Mouse (Mus musculus): ENCODE measurements at regions not wholly inside any gene's neighbourhood (a gene's known extent, or its start where the extent isn't known, plus 50 kb on each side); places are given as distances from the start of the nearest gene placed in this dataset.

DNA sequence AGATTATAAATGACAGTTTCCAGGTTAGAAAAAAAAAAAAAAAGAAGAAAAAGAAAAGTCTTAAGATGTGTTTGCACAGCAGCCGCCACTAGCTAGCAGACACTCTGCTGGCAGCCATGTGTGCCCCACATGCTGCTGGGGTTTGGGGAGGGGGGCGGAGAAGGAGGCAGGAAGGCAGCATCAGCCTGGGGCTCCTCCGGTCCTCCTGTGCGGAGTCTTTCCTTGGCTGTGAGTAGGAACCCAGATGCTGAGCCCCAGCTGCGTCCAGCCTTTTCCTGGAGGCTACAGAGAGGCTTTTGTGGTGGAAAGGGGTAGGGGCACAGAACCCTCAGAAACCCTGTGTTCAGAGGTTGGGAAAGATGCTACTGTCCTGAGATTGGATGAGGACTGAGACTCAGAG lies 169.0 kb downstream of the Gadd45g start:
- no peak for DNase-seq (ENCODE audit: low spot score)

DNA sequence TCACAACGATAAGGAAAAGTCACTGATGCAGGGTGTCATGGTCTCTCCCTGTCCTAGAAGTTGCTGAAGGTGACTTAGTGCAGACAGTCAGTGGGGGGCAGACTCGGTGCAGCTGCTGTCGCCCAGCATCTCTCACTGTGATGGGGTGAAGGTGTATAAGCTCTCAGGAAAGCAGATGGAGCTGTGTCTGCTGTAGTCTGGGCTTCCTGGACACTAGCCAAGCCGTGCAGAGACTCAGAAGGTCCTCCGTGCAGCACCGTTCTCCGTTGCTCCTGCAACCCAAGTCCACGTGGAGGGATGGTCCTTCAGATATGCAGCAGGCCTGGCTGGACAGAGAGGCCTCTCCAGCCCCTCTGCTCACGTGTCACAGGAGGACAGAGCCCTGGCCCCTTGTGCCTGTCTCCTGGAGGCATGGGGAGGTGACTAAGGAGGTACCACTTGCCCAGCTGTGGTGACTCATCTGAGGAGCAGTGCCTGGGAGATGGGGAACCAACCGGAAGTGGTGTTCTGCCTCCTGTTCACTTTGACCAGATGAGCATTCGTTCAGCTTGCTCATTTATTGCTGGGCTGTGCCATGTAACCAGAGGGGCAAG lies 171.2 kb downstream of the Gadd45g start:
- DNase-seq (ENCODE audit: low spot score) = no peak

DNA sequence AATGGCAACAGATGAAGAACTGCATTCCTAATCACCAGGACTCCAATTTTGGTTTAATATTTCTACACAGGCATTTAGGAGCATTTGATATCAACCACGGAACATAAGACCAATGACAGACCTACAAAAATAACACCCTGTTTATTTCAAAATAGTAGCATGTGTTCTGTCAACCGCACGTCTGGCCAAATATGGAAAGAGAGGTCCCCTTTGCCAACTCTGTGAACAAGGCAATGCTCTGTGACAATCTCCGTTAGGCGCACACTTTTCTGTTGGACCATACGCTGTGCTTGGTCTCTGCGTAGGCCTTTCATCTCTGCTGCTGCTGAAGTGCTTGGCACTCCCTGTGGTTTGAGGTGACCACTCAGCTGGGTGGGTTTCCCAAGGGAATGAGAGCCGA lies 173.2 kb downstream of the Gadd45g start:
- DNase-seq (ENCODE audit: low spot score) = no peak

DNA sequence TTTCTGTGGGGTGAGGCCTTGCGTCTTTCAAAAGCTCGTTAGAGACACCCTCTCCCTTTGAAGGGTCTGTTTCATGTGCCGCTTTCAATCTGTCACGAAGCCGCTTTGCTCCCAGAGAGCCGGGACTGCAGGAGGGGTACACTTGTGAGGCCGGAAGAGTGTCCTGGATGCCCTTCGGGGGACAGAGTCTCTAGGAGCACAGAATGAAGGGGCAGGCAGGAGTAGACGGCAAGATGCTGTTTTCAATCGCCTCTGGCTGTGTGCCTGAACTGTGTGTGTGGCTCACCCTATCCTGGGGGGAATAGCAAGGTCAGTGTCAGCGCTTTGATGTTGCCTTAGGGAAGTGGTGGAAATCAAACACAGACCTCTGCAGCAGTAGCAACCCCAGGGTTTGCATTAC lies 174.7 kb downstream of the Gadd45g start:
- no peak for DNase-seq (ENCODE audit: low spot score)

DNA sequence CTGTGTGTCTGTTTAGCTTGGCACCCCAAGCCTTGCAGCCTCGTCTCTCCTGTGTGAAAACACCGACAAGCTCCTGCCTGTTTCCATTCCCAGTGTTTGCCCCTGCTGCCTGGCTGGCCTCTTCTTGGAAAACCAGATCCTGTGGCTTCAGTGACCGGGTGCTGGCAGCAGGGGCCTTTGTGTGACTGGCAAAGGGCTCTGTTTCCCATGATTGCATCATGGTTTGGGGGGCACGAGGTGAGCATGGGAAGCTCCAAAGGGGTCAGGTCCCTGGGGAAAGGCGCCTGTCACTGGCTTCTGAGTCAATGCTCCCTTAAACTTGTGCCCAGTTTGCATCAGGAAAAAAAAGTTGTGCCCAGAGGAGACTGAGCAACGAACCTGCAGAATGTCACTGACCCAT lies 175.3 kb downstream of the Gadd45g start:
- no peak for DNase-seq (ENCODE audit: low spot score)

DNA sequence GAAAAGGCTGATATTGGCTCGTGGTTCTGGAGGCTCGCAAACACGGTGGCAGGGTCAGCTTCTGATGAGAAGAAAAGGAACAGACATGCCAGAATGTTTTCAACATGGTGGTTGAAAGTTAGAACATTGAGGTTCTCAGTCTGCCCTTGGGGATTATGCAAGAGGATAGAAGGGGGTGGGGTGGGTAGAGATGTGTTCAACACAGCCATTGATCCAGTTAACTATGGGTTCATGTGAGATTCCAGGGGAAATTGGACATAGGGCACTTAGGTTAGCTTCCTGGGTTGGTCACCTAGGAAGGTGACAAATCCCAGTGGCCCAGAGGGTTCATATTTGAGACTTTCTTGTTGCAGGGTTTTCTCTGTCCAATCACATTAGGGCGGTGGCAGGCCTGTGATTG lies 176.1 kb downstream of the Gadd45g start:
- DNase-seq (ENCODE audit: low spot score) = no peak

DNA sequence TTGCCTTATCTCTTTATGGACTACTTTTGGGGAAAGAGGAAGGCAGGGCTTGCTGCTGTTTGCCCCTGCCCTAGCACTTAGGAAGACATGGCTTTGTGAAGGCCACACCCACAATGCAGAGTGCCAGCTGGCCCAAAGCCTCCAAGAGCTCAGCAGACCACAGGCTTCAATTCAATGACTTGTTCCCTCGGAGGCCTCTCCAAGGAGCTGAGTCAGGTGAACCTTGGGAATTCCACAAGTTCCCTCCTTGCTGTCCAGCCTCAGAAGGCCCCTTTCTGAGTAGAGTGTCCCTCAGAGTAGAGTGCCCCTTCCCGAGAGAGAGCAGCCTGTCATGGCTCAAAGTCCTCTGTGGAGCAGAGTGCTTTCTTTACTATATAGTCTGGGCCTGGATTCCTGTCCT lies 177.9 kb downstream of the Gadd45g start:
- DNase-seq (ENCODE audit: low spot score) = no peak

DNA sequence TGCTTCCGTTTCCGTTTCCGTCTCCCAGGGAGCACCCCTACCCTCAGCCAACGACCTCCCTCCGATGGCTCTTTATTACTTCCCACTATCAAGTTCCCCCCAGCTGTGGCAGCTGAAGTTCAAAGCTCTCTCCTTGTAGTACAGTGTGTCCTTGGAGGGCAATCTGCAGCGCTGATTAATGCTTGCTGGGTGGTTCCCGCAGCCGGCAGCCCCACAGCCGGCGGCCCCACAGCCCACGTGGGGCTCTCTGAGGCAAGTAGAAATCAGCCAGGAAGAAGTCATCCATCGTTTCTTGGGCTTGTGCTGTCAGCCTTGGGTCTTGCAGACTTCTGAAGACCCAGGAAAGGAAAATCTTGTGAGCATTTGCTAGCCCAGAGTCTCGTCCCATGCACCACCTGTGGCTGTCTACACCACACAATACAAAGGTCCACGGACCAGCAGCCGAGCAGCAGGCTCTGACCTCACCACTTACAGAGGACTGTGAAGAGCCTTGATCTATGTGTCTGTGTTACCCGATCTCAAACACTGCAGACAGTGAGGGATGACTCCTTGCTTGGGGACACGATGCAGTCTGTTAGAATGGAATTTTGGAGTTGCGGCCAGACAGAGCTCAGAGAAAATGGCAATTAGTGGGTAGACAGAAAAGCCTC lies 178.5 kb downstream of the Gadd45g start:
- no peak for DNase-seq (ENCODE audit: low spot score)

DNA sequence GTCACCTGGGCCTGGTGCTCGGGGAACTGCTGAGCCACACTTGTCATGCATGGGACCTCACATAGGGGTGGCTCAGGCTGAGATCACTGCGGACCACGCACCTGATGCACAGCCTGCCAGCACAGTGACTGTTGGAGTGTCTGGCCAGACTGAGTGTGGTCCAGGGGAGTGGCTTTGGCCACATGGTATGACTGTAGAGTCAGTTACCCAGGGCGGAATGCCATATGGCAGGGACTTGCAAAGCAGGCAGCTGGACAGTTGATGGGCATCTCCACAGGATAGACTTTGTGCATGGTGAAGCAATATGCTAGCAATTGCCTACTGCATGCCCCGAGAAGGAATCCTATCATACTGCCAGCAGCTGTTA lies 179.0 kb downstream of the Gadd45g start:
- DNase-seq (ENCODE audit: low spot score) = no peak

DNA sequence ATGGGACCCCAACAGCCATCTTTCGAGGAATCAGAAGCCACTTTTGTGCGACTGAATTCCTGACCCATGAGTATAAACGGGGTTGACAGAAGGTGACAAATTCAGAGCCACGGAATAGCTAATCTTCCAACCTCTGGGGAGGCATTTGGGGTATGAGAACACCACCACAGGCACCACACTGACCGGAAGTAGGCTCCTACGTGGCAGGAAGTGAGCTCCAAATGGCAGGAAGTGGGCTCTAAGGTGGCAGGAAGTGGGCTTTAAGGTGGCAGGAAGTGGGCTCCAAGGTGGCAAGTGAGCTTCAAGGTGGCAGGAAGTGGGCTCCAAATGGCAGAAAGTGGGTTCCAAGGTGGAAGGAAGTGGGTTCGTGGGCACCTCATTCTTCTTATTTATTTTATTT lies 179.8 kb downstream of the Gadd45g start:
- no peak for DNase-seq (ENCODE audit: low spot score)

DNA sequence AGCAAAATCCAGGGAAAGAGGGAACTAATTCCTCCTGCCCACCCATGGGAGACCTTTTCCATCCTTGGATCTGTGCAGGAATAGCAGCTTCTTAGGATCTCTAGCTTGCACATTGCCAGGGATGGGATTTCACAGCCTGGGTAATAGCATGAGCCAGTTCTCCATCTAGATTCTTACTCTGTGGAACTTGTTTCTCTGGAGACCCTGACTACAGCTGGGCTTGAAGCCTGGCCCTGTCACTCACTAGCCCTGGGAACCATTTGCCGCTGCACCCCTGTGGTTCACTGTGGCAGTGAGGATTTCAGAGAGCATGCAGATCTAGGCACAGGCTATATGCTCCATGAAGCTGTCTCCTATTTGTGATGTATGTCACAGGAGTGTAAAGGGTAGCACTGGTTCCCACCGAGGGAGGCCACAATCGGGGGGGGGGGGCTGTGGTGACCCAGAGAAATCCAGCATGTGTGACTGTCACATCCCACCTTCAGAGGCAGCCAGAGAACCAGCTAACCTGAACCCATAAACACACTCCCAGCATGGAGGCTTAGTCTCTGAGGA lies 183.5 kb downstream of the Gadd45g start:
- DNase-seq (ENCODE audit: low spot score) = no peak

DNA sequence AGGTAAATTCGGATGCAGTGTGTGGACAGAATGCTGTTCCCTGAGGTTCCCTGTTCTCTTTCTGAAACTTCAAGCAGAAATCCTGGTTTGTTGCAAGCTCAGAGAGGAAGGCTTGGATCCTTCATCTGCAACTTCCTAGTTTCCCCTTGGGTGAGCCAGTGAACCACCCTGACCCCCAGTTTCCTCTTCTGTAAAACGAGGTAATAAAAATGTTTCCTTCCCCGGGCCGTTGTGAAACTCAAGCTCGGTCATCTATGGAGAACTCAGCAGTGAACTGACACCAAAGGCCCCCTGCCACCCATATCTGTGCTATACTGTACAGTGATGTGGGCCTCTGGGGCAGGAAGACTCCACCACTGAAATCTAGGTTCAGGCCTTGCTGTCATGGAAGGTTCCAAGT lies 185.0 kb downstream of the Gadd45g start:
- DNase-seq (ENCODE audit: low spot score) = no peak

DNA sequence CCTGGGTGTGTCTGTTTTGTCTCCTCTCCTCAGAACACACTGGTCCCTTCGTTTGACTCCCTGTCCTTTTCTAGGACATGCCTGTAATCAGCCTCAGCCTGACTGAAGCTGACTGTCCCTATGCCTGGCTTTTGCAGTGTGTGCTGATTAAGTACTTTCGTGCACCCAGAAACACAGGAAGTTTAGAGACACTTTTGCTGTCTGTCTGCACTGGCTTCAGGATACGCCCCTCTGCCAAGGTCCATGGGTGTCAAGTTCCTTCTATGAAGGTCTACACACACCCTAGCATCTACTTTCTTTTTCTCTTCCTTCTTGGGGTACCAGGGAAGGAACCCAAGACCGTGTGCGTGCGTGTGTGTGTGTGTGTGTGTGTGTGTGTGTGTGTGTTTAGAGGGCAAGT lies 189.3 kb downstream of the Gadd45g start:
- no peak for DNase-seq (ENCODE audit: low spot score)

DNA sequence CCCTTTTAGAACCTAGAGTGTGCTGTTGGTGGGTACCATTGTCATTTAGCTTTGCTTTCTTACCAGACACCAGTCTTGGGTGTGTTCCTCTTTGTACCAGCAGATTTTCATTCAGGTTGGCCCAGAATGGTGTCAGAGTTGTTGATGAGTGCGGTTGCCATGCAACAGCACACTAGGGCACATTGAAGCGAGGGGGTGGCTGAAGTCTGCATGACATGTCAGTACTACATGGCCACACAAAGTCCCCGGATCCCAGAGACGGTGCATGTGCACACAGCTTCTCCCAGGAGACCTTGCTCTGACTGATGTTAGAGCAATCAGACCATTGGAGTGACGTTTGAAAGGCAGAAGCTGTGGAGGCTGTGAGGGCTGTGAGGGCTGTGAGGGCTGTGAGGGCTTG lies 189.9 kb downstream of the Gadd45g start:
- DNase-seq (ENCODE audit: low spot score) = no peak

DNA sequence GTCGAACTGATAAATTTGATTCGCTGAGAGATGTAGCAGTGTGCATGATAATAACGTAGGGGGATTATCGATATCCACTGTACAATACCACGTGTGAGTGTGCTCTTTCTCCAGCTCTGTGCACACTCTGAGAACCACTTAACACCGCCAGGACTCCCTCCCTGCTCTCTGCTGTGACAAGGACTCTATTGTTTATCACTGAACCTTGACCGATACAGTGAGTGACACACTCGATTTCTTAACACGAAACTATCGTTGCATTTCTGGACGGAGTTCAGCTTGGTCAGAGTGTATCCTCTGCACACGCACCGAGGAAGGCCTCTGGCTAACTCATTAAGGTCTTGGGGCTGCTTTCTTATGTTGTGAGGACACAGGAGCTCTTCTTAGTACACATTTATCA lies 190.7 kb downstream of the Gadd45g start:
- DNase-seq (ENCODE audit: low spot score) = no peak

DNA sequence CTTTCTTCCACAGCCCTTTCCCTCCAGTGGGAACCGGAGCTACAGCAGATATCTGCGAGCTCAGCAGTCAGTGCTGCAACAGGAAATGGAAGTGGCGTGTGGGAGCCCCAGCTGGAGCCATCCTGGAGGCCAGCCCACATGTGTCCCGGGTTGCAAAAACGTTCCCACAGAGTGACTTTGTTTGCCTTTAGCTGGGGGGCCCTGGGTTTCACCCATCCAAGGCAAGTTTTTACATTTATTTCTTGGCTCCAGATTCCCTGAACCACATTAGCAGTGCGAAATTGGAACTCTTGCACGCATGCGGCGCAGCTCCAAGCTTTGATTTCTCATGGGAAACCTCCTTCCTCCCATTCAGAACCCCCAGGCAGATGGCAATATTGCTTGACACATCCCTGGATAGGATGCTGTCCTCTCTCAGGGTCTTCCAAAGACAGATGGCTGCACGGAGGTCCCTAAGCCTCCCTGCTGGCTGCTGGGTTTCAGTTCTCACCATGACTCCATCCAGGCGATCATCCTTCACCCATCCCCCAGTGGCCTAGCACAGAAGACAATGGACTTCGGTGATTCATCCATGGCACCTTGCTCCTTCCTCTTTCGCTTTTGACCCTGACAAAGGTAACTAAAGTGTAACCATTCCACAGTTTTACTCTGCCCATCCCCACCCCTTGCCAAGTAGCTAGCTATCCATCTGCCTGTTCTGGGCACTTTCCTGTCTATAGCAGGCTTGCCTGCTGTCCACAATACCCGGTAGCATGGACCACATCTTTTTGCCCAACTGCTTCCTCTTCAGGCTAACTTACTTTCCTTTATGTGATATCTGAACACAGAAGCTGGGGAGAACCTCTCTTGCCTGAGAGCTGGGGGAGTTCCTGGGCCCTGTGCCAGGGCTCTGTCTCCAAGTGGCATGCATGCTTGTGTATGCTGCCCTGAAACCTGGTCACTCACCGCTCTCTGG lies 195.3 kb downstream of the Gadd45g start:
- no peak for DNase-seq (ENCODE audit: low spot score)

DNA sequence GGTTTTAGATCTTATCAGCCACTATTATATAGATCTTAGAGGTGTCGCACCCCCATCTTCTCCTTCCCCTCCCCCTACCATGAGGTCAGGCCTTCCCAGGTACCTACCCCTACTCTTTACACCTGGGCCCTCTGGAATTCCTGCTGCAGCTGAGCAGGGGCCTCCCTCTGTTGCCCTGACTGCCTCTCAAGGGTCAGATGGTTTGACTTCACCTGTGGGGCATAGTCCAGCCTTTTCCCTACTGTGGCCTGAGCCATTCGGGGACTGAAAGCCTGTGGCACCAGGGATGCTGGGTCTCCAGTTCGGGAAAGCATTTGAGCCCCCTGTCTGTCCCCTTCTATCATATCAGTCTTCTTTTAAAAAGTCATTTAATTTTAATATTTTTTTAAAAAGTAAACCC lies 196.4 kb downstream of the Gadd45g start:
- DNase-seq (ENCODE audit: low spot score) = no peak

DNA sequence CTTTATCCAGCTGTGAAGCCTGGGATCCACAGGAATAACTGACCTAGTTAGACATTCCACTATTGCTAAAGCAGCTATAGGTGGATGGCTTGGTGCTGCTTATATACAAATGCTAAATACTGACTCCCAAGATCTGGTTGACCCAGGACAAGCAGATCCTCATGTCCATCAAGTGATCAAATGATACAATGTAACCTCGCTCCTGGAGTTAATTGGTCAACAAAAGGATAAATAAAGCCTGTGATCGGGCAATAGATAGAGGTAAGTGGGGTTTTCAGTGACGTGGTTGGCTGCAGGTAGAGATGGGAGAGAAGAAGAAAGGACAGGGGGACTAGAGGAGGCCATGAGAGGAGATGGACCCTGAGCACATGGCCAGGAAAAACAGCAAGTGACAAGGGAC lies 197.4 kb downstream of the Gadd45g start:
- no peak for DNase-seq (ENCODE audit: low spot score)

DNA sequence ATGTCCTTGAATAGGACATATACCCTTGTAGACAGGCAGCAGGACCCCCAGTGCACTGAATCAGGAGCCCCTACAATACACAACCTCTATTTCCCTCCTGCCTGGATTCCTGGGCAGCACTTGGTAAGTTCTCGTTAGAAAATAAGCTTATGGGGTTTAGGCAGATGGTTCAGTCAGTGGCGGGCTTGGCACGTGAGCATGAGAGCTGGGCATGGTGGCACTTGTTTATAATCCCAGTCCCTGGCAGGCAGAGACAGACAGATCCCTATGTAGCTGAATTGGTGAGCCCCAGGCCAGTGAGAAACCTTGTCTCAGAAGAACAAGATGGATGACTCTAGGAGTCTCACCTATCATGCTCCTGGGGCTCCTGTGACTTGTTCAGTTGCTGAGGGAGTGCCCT lies 198.9 kb downstream of the Gadd45g start:
- no peak for DNase-seq (ENCODE audit: low spot score)

DNA sequence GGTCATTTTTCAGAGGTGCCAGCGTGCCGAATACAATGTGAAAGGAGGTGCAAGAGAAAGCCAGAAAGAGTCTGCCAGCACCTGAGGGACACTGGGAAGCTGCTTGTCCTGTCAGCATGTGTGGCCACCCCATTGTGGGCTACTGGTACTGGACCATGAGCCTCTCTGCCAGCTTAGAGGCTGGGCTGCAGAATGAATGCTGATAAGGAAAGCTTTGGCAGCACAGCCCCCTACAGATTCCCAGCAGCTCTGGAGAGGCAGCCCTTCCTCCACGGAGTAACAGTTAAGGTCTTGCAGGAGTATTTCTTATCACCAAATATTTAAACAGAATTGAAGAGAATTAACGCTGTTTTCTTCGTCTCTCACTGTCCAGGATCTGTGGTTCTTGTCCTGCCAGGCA lies 199.5 kb downstream of the Gadd45g start:
- DNase-seq (ENCODE audit: low spot score) = no peak

DNA sequence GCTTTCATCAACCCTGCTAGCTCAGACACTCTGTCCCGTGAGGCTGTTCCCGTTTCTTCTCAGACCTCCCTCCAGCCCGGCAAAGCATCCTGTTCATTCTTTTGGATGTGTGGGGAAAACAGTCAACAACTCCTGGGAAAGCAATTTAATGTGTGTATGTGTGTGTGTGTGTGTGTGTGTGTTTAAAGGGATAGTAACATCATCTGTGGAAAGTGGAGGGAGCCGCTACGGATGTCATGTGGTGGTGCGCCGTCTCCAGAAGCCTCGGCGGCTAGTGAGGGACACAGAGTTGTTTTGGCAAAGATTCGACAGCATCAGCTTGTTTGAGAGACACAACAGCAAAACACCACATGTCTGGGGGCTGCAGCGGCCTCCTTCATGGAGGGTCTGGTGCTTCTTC lies 200.2 kb downstream of the Gadd45g start:
- DNase-seq (ENCODE audit: low spot score) = no peak

DNA sequence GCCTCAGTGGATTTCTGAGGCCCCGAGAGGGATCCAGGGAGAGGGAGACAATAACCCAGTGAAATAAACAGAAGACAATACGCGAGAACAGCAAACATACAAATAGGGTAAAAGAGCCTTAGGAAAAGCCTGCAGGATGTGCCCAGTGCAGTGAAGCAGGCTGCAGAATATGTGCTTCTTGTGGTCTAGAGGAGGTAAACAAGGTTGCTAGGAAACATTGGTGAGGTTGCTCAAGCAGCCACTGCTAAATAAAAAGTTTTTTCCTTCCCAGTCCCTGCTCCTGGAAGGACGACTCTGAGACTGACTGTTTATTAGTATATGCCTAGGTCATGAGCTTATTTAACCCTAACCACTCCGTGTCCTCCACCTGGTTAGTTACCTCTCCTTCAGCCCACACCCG lies 201.5 kb downstream of the Gadd45g start:
- DNase-seq (ENCODE audit: low spot score) = no peak

DNA sequence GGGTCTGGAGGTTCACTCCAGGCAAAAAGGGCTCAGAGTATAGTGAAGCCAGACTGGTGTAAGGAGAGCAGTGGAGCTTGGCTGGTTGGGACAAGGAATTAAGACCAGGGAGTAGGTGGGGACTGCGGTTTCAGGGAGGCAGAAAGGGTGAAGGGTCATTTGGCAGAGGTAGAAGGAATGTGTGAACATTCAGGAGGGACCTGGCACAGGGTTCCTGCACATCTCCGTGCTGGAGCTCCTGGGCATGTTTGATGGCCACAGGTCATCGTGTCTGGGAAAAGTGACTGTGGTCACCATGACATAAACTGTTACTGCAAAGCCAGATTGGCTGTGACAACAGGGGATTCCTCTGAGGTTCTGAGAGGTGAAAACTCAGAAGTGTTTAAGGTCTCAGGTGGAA lies 202.3 kb downstream of the Gadd45g start:
- DNase-seq (ENCODE audit: low spot score) = no peak

Data from left cerebral cortex, adult 11 months (tissue).